Mouse (Mus musculus) midbrain, postnatal 0 days (tissue): ENCODE measurements around the gene Zbtb22. TPM values are rescaled to one million over a fixed set of nuclear protein-coding genes. Genes with fewer than 3 reads are reported as not detected.
"Not testable (repeated sequence)": the region's sequence is repeated elsewhere in the genome, so short reads cannot be mapped to it uniquely, and the experiment has no call there.

ENCODE experiments used
- ATAC-seq: fragments of 200-750 bp; cut with Nextera tagmentation; 2 replicates; pipeline ENCODE4 v1.8.0; 2017; ENCODE audit warnings: moderate number of reproducible peaks, mild to moderate bottlenecking, moderate TSS enrichment, moderate library complexity; ENCODE audit not compliant: low FRiP score
- DNase-seq: peaks from one replicate; pipeline ENCODE4 v3.0.0-alpha.2; 2015; ENCODE audit warnings: low spot score
- H3K27ac ChIP-seq: fragments of 300-500 bp; sonication (generic); 2 replicates; pipeline ENCODE4 v1.5.1; 2014; ENCODE audit warnings: low read depth, mild to moderate bottlenecking, low read length, mixed read lengths
- H3K27me3 ChIP-seq: fragments of 300-500 bp; sonication (generic); 2 replicates; pipeline ENCODE4 v1.6.1; 2014; ENCODE audit warnings: low read length, control low read depth, mixed read lengths; ENCODE audit not compliant: insufficient read depth
- H3K36me3 ChIP-seq: fragments of 300-500 bp; sonication (generic); 2 replicates; pipeline ENCODE4 v1.6.1; 2014; ENCODE audit warnings: low read length, control low read depth, mixed read lengths; ENCODE audit not compliant: insufficient read depth
- H3K4me1 ChIP-seq: fragments of 300-500 bp; sonication (generic); 2 replicates; pipeline ENCODE4 v1.6.1; 2014; ENCODE audit warnings: mild to moderate bottlenecking, control low read depth, antibody characterized with exemption, low read length, mixed read lengths; ENCODE audit not compliant: insufficient read depth
- H3K4me2 ChIP-seq: fragments of 300-500 bp; sonication (generic); 2 replicates; pipeline ENCODE4 v1.6.1; 2014; ENCODE audit warnings: low read depth, mild to moderate bottlenecking, low read length, mixed read lengths; ENCODE audit not compliant: poor library complexity, severe bottlenecking
- H3K4me3 ChIP-seq: fragments of 300-500 bp; sonication (generic); 2 replicates; pipeline ENCODE4 v1.5.1; 2014; ENCODE audit warnings: low read depth, mild to moderate bottlenecking, low read length, moderate library complexity
- H3K9ac ChIP-seq: fragments of 300-500 bp; sonication (generic); replicated peaks from 2 replicates; pipeline ENCODE4 v1.6.1; 2014; ENCODE audit warnings: mild to moderate bottlenecking, low read length, moderate library complexity, mixed read lengths; ENCODE audit not compliant: poor library complexity, severe bottlenecking
- H3K9me3 ChIP-seq: fragments of 300-500 bp; sonication (generic); 2 replicates; pipeline ENCODE4 v1.6.1; 2016; ENCODE audit warnings: low read length, control low read depth
- CTCF ChIP-seq: IDR thresholded peaks from 2 replicates; pipeline ENCODE4 v1.5.1; 2016; ENCODE audit warnings: antibody characterized with exemption, mild to moderate bottlenecking
- WGBS: fragments of 180-500 bp; shearing (Covaris S2); extraction: QIAGEN DNeasy Blood & Tissue Kit; methylation state at CpG from one replicate; pipeline ENCODE4 v1.1.7; 2014; 5-methylcytosine and 5-hydroxymethylcytosine counted together
- polyA plus RNA-seq: library from polyadenylated mRNA; unstranded; fragments of >200 nt; fragmentation: Nextera tagmentation; extraction: Ambion mirVana; gene quantifications from 2 replicates; pipeline ENCODE4 v1.2.1, GENCODE M21; 2015
- total RNA-seq: library from RNA; depleted of rRNA; stranded (reverse); fragments of >200 nt; gene quantifications from 2 replicates; pipeline ENCODE4 v1.2.3, GENCODE M21; 2014; rRNA removed

Zbtb22 gene
- total RNA-seq = 44.3 and 50.9 TPM in 2 replicates
- polyA plus RNA-seq = 18.5 and 18.6 TPM in 2 replicates

GRCm38 (mm10) chr17:33915671-33916250 is at the start of gene Zbtb22, which contains the start of gene Tapbp:
TSS of gene Zbtb22 (plus strand) at chr17:33915904.
TSS of gene Tapbp (plus strand) at chr17:33915899.
- H3K9ac ChIP-seq = peak within 1 kb of the TSS; percentile 67
- peak within 1 kb of the TSS; percentile 59 for H3K27ac ChIP-seq
- peak within 1 kb of the TSS; percentile 69 for H3K4me2 ChIP-seq
- H3K4me1 ChIP-seq = no peaks in the 10 kb centered on the region
- TF ChIP-seq CTCF = no peak
- 1% methylated on average over 30 of the region's 34 CpGs for WGBS
- H3K27me3 ChIP-seq = no peaks in the 10 kb centered on the region
- H3K4me3 ChIP-seq = peak within 1 kb of the TSS; percentile 54
- H3K36me3 ChIP-seq = peaks cover 27% of the 10 kb centered on the region
- peak; percentile 99 for DNase-seq
- H3K9me3 ChIP-seq = no peaks in the 10 kb centered on the region
- ATAC-seq = peak; percentile 91

GRCm38 (mm10) chr17:33873537-33873936 is 42.2 kb upstream of the Zbtb22 start, which contains the start of gene Gm7029:
TSS of gene Gm7029 (plus strand) at chr17:33873837.
- H3K27me3 ChIP-seq, H3K9me3 ChIP-seq, H3K4me3 ChIP-seq, H3K9ac ChIP-seq, H3K4me2 ChIP-seq, H3K27ac ChIP-seq, DNase-seq, ATAC-seq, H3K4me1 ChIP-seq, H3K36me3 ChIP-seq: not testable (repeated sequence)
- WGBS = 74% methylated on average over 3 of the region's 12 CpGs

- 93% methylated on average over 9 of the region's 11 CpGs for WGBS
- DNase-seq = no peak
- H3K9me3 ChIP-seq = no peaks in the 10 kb centered on the region
- ATAC-seq = no peak
- H3K4me3 ChIP-seq = no peak overlapping the region
- H3K4me1 ChIP-seq = no peaks in the 10 kb centered on the region
- no peak overlapping the region for H3K4me2 ChIP-seq
- H3K9ac ChIP-seq = no peak overlapping the region
- H3K27ac ChIP-seq = no peak overlapping the region
- H3K36me3 ChIP-seq = no peaks in the 10 kb centered on the region
- no peaks in the 10 kb centered on the region for H3K27me3 ChIP-seq
- TF ChIP-seq CTCF = no peak
Observed at GRCm38 (mm10) chr17:33874411-33874810, 41.3 kb upstream of the Zbtb22 start.

- H3K9ac ChIP-seq, H3K9me3 ChIP-seq, DNase-seq, H3K36me3 ChIP-seq, H3K4me2 ChIP-seq, H3K27ac ChIP-seq, ATAC-seq, H3K4me3 ChIP-seq, H3K27me3 ChIP-seq, H3K4me1 ChIP-seq: not testable (repeated sequence)
- TF ChIP-seq CTCF = peak; percentile 18; the same call in 1 of the 2 replicates
- 81% methylated on average over 5 of the region's 5 CpGs for WGBS
Observed at GRCm38 (mm10) chr17:33875797-33876196, 39.9 kb upstream of the Zbtb22 start.

- not testable (repeated sequence) for H3K9me3 ChIP-seq, H3K9ac ChIP-seq, H3K36me3 ChIP-seq, H3K4me1 ChIP-seq, H3K4me2 ChIP-seq, ATAC-seq, H3K27ac ChIP-seq, H3K27me3 ChIP-seq, DNase-seq, H3K4me3 ChIP-seq
- 93% methylated on average over 8 of the region's 11 CpGs for WGBS
Observed at GRCm38 (mm10) chr17:33884320-33884719, 31.4 kb upstream of the Zbtb22 start.

- 80% methylated on average over 2 of the region's 2 CpGs for WGBS
Observed at GRCm38 (mm10) chr17:33887802-33888201, 27.9 kb upstream of the Zbtb22 start.

GRCm38 (mm10) chr17:33888230-33888629 is 27.5 kb upstream of the Zbtb22 start:
- not testable (repeated sequence) for H3K4me3 ChIP-seq, DNase-seq, H3K4me2 ChIP-seq, H3K27ac ChIP-seq, H3K36me3 ChIP-seq, H3K9me3 ChIP-seq, H3K27me3 ChIP-seq, H3K9ac ChIP-seq, ATAC-seq, H3K4me1 ChIP-seq

More at GRCm38 (mm10) chr17:33887802-33888201, 27.9 kb upstream of the Zbtb22 start:
- H3K4me1 ChIP-seq, DNase-seq, H3K9me3 ChIP-seq, ATAC-seq, H3K4me3 ChIP-seq, H3K9ac ChIP-seq, H3K4me2 ChIP-seq, H3K27ac ChIP-seq, H3K27me3 ChIP-seq, H3K36me3 ChIP-seq: not testable (repeated sequence)

GRCm38 (mm10) chr17:33889941-33890532 is 25.7 kb upstream of the Zbtb22 start:
- not testable (repeated sequence) for H3K27me3 ChIP-seq, ATAC-seq, H3K4me1 ChIP-seq, DNase-seq, H3K9me3 ChIP-seq, H3K9ac ChIP-seq, H3K36me3 ChIP-seq, H3K27ac ChIP-seq
- WGBS = under 1% methylated on average over 44 of the region's 44 CpGs
- H3K4me2 ChIP-seq = peak overlapping the region; percentile 66
- peak overlapping the region; percentile 50 for H3K4me3 ChIP-seq
